Mouse (Mus musculus) myocyte (in vitro differentiated cells): ENCODE measurements around the gene Nr1h4.

Source experiments
- MYOG ChIP-seq, 3 experiments: IDR thresholded peaks; one replicate each; pipeline ENCODE4 v1.6.1; 2011; ENCODE audit warnings: control low read depth in 2 of 3, low read depth in 2 of 3, mild to moderate bottlenecking in 2 of 3; ENCODE audit not compliant: insufficient read length in 2 of 3, control insufficient read depth in 1 of 3, insufficient read depth in 1 of 3
- POLR2A ChIP-seq: IDR thresholded peaks from one replicate; pipeline ENCODE4 v1.6.1; 2011; ENCODE audit warnings: low read depth, mild to moderate bottlenecking, control low read depth, moderate library complexity; ENCODE audit not compliant: insufficient read length
- POLR2AphosphoS2 ChIP-seq: IDR thresholded peaks from one replicate; pipeline ENCODE4 v1.6.1; 2011; ENCODE audit warnings: low read depth, control low read depth; ENCODE audit not compliant: insufficient read length
- REST ChIP-seq: IDR thresholded peaks from one replicate; pipeline ENCODE4 v1.6.1; 2011; ENCODE audit warnings: mild to moderate bottlenecking, control low read depth, moderate library complexity; ENCODE audit not compliant: insufficient read depth, insufficient read length
- SRF ChIP-seq: IDR thresholded peaks from one replicate; pipeline ENCODE4 v1.6.1; 2011; ENCODE audit warnings: low read depth; ENCODE audit not compliant: control insufficient read depth, insufficient read length
- TCF3 ChIP-seq: IDR thresholded peaks from one replicate; pipeline ENCODE4 v1.6.1; 2011; ENCODE audit warnings: low read depth, control low read depth; ENCODE audit not compliant: insufficient read length
- USF1 ChIP-seq: IDR thresholded peaks from one replicate; pipeline ENCODE4 v1.6.1; 2011; ENCODE audit warnings: low read depth, mild to moderate bottlenecking, control low read depth, moderate library complexity

DNA sequence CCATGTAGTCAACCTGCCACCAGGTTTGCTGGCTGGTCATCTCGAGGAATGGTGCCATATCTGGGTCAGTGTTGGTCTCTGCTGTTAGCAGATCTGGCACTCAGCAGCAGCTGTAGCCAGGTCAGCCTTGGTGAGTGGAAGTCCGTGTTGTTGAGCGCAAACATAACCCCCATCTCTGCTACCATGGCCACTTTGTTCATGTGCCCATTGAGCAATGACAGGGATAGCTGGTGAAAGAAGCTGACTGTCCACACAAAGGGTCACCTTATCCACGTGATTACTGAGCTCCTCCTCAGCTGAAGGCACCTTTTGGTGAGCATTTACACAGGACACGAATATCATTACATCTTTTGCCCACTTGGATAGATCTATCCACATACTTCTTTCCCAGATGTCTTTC lies 19.6 kb upstream of the Nr1h4 start:
- TF ChIP-seq TCF3 (no peak), MYOG (IDR thresholded peaks at IDR 0.05; ENCODE audit: control insufficient read depth in 1 of 3, insufficient read depth in 1 of 3, insufficient read length in 2 of 3, low read depth in 2 of 3) (no peak), POLR2A (no peak), POLR2AphosphoS2 (no peak), USF1 (no peak), REST (no peak), SRF (no peak)
